Mouse (Mus musculus) large intestine, adult 2 months (tissue): ENCODE results near the gene Gm21094. TPM values are rescaled to one million over a fixed set of nuclear protein-coding genes. Genes with fewer than 3 reads are reported as not detected.
"Not testable (repeated sequence)": the region's sequence is repeated elsewhere in the genome, so short reads cannot be mapped to it uniquely, and the experiment has no call there.

Experiments used
- DNase-seq: peaks from one replicate; pipeline ENCODE4 v3.0.0-alpha.2; 2012; ENCODE audit warnings: low read depth, low spot score
- WGBS: fragments of 180-500 bp; shearing (Covaris S2); methylation state at CpG from one replicate; pipeline ENCODE4 v1.1.7; 2018; 5-methylcytosine and 5-hydroxymethylcytosine counted together
- polyA plus RNA-seq: library from polyadenylated mRNA; depleted of rRNA; stranded (reverse); fragments of >200 nt; gene quantifications from 2 replicates; pipeline ENCODE4 v1.2.3, GENCODE M21; 2012; rRNA removed

Gm21094 gene
- not detected in 2 replicates for polyA plus RNA-seq

GRCm38 (mm10) chrY:32620343-32620742, at the start of gene Gm21094:
TSS of gene Gm21094 (minus strand) at chrY:32620443.
- not testable (repeated sequence) for DNase-seq
- no CpG with 5 or more reads among the region's 8 CpGs for WGBS
